Mouse (Mus musculus): ENCODE measurements around the gene Gm42791.

DNA sequence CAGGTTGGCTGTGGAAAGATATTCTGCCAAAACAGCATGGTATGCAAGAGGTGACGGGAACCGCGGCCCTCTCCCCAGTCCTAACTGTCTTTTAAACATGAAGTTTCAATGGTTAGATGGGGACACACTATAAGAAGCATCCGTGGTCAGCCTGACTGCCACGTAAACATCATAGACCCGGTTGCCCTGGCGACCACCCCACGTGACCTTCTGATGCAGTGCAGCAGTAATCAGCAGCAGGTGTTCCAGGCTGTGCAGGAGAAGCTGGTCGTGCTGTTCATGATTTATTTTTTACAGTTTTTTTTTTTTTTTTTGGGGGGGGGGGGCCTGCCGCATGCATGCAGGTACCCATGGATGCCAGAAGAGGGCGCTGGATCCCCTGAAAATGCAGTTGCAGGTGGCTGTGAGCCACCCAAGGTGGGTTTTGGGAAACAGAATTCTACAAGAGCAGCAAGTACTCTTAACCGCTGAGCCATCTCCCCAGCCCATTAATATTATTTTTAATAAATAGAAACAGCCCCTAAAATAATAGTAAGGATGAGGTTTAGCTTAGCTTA, 11.8 kb downstream of the Gm42791 start:
- TF ChIP-seq CTCF (IDR thresholded peaks at IDR 0.05; ENCODE audit: insufficient read depth, low read length) (0 out of 2 replicates have a peak, but pooled peaks have one; percentile 1), POLR2A (IDR thresholded peaks at IDR 0.05; ENCODE audit: borderline replicate concordance, extremely low read depth, low read depth, low read length) (no peak)

All from lung, adult 2 months (tissue).